Mouse (Mus musculus): Measurements from ENCODE around the gene Aldh1b1.

- no peak for TF ChIP-seq POLR2A (IDR thresholded peaks at IDR 0.05; ENCODE audit: low read depth, low read length)
- TF ChIP-seq CTCF (IDR thresholded peaks at IDR 0.05; ENCODE audit: extremely low read depth, insufficient read length, insufficient replicate concordance, low read depth, low read length), result no peak
Measured at GRCm38 (mm10) chr4:45755881-45756280, 42.9 kb upstream of the Aldh1b1 start.

Measured in small intestine, adult 2 months (tissue).